Mouse (Mus musculus) retina, embryonic 14.5 days (tissue): ENCODE data around the gene Adprhl2.

Source experiments
- DNase-seq: peaks from one replicate; pipeline ENCODE4 v3.0.0-alpha.2; 2015; ENCODE audit warnings: low spot score

Gene Adprhl2

DNA sequence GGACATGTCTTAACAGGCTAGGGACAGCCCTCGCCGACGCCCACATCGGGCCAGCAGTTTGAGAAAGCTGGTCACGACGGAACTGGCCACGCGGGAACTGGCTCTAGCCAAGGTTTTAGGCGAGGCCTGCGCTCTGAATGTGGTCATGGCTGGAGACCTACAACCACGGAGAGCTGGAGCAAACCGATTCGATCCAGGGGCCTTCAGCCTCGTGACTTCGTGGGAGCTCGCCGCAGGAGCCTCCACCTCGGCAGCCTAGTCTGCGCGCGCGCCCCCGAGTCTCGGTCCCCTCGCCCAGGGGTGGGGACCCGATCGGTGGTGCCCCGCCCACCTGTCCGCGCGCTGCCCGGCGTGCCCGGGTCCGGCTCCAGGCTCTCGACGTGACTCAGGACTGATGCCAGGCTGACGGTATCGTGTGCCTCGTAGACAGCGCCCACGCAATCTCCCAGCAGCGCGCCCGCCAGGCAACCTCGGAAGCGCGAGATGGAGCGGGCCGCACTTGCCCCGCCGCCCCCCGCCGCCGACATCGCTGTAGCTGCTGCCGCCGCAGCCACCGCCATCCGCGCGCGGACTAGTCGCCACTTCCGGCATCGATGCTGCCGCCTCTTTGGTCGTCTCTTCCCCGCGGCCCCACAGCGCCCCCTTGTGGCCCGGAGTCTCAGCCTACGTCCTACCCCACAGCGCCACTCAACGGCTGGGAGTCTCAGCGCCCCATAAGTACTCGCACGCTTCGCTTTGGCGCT lies at the start of gene Adprhl2:
Gene Adprhl2 (minus strand): TSS at position 593 of the 743 bp plus-strand sequence.
- DNase-seq = peak; percentile 99

DNA sequence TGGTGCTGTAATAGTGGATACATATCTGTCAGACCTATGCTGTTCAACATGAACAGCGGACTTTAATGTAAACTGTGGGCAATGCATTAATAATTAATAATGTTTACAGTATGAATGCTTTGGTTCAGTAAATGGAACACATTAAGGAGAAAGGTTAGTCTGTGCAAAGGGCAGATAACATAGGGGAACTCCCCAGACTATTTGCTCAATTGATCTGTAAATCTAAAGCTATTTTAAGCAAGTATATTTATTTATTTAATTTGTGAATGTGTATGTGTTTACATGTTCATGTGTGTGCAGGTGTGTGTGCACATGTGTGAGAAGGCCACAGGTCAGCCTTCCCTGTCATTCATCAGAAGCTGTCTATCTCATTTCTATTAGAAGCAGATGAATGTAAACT lies 38.6 kb upstream of the Adprhl2 start:
- DNase-seq = no peak

DNA sequence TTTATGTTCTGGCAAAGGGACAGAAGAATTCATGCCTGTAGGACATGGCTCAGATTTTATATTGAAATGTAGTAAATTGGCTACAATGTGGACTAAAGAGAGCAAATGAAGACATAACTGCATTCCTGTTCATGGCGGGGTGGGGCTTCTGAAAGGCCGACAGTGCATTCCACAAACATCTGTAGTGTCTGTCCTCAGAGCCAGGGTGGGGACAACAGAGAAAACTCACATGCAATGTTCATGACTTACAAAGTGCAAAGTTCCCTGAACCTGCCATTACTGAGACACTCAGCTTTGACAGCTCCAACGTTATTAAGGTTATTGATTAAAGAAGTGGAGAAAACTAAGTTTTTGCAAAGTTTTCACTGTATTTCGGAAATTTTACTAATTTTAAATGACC lies 21.9 kb upstream of the Adprhl2 start:
- DNase-seq = no peak

DNA sequence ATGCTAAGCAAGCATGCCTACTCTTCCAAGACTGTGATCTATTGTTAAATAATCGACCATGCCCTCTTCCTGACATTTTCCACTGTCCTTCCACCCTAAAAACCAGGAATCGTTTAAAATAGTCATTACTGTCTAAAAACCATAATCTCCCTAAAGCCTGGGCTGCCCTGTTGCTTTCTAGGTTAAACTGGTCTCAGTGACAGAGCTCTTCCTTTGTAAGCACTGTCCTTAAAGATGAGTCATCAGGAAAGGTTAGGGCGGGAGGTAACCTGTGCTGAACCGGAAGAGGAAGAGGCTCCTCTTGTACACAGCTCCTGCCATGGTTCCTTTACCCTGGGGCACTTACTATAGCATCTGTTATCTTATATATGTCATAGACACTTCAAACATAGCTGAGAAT lies 18.0 kb upstream of the Adprhl2 start:
- no peak for DNase-seq

DNA sequence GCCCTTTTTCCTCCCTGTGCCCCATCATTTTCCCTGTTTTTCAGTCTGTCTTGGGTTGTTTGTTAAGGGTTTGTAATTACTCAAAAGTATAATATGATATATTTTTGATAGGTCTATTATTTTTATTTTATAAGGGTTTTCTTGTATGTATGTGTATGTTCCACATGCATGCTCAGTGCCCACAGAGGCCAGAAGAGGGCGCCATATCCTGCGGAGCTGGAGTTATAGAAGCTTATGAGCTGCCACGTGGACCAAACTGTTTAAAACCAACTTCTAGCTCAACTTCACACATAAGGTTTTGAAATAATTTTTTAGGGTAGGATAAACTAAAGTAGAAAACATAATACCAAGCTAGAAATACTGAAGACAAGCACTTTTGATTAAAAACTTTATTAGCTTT lies 10.9 kb upstream of the Adprhl2 start:
- DNase-seq = no peak

DNA sequence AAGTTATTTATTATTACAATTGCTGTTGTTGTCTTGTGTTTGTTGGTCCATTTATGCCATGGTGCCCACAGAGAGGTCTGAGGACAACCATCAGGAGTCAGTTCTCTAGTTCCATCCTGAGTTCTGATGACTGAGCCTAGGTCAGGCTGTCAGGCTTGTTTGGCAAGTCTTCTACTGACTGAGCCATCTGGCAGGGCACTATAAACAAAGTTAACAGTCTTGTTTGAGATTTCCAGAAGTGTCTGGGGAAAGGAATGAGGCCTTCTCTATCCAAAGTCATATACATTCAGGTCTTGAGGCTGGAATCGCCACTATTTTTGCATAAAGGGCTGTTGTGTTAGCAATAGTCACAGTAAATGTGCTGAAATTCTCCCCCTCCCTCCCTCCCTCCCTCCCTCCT lies 10.2 kb upstream of the Adprhl2 start:
- no peak for DNase-seq

DNA sequence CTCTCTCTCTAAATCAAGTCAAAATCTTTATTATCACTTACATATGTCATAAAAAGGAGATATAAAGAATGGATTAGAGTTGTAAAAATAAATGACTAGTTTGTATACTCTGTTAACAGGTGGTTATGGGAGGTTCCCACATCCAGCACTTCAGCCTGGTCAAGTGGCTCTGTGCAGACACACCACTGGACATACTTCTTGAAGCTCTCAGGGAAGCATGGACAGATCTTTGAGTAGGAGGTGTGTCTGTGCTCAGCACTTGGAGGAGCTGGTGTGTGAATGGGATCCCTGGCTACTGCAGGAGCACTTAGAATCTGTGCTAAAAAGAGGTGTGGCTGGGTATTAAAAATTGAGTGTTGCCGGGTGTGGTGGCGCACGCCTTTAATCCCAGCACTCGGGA lies 8.8 kb upstream of the Adprhl2 start:
- no peak for DNase-seq

DNA sequence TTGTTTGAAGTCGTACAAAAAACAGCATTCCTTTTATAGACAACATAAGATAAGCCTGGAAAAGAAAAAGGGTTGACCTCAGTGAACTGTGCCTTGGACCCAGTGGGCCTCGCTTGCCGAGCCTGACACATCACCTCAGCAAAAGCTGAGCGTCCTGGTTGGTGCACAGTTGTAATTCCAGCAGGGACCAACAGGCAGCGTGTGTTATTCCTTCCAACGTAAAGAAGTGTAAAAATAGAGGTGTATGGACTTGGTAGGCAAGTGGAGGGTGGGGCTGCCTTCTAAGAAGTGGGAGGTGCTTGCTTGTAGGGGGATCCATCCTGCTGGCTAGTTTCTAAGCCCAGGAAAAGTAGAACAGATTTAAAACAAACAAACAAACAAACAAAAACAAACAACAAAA lies 4.5 kb upstream of the Adprhl2 start:
- no peak for DNase-seq

DNA sequence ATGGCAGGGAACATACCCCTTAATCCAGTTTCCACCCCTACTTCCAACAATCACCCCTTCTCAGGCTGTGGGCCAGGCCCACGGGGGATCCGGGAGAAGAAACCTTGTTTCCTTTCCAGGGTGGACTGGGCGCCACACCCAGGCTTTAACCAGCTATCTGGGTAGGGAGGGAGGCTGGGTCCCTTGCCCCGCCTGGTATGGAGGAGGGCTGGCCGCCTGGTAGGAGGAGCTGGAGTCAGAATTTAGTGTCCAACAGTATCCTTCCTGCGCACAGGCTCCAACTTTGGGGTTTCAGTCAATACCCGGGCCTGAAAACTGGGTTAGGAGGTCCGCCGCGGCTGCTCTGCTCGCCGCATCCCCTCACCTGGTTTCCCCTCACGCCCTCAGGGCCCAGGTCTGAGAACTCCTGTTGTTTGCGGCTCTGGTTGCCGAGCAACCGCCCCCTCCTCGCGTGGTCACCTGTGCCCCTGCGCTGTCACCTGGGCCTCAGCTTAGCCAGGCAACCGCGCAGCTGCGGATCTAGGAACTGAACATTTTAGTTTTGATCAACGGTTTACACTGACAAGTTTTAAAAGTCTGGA lies 3.9 kb upstream of the Adprhl2 start, which contains the start of gene Tekt2:
Gene Tekt2 (minus strand): TSS at position 408 of the 581 bp plus-strand sequence.
- no peak for DNase-seq

DNA sequence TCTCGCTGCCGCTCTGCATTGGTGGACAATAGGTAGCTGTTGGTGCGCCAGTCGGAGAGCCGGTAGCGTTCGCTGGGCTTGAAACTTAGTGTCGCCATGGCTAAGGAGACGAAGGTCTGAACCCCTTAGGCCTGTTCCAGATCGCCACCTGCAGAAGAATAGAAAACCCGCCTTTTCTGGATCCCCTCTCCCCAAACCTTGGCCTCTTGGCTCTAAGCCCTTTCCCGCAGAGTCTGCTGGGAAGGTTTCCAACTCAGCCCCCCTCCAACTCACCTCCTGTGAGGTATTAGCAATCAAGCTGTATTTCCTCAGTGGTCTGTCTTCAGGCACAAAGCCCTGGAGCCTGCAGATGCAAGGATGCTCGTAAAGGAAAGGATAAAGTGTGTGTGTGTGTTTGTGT lies 3.4 kb upstream of the Adprhl2 start:
- no peak for DNase-seq

DNA sequence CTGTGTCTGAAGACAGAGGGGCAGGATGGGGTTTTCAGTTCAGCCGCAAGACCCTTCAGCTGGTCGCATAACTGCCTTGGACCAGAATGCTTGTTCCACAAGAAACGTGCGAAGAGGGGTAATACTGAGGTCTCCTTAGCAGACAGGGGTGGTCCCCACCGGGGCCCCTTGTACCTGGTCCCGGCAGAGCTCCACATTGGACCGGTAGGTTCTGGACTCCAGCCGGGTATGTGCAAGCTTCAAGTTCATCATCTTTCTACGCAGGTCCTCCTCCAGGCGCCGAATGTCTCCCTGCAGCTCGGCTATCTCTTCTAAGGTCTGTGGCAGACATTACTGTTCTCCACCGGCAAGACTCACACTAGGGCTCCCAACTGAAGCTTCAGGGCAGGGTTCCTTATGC lies 1.1 kb upstream of the Adprhl2 start:
- no peak for DNase-seq

DNA sequence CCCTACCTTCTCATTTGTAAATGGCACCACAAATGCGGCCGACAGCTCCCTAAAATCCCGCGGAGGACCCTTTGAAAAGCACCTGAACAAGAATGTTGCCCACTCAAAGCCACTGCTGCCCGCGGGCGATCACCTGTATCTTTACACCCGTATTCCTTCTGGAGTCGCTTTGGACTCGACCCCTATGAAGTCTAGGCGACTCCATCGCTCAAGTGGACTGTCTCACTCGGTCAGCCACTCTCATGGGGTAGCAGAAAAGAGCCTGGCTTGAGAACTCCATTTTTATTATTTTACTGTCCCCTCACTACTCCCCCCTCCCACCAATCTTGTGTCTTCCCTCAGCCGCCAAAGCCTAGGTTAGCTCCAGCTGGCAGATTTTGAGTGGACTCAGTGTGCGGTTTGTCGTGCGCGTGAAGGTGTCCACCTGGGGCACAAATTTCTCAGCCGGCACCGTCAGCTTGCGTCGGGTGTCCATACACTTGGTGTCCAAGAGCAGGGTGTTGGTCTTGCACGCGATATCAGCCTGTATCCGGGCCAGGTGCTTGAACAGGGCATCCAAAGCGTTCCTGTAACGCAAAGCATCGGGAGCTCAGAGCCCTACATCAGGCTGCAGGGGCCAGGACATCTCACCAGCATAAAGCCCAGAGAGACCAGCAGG lies 480 bp upstream of the Adprhl2 start:
- no peak for DNase-seq

DNA sequence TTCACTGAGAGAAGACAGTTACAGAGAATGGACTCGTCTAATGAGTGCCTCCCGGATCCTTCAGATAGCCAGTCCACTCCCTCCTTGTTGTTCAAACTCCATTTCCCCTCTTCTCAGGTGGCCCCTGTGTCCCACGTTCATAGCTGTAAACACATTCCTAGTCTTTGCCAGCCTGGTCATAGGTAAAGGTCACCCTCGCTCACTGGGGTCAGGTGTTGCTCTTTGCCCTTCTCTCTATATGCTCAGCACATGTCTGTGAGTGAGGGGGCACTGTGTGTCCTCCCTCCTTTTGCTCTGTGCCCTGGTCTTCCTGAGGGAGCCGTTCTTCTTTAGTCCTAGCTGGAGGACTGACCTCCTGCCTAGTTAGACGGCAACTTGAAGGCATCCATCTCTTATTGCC lies 1.7 kb downstream of the Adprhl2 start:
- no peak for DNase-seq

DNA sequence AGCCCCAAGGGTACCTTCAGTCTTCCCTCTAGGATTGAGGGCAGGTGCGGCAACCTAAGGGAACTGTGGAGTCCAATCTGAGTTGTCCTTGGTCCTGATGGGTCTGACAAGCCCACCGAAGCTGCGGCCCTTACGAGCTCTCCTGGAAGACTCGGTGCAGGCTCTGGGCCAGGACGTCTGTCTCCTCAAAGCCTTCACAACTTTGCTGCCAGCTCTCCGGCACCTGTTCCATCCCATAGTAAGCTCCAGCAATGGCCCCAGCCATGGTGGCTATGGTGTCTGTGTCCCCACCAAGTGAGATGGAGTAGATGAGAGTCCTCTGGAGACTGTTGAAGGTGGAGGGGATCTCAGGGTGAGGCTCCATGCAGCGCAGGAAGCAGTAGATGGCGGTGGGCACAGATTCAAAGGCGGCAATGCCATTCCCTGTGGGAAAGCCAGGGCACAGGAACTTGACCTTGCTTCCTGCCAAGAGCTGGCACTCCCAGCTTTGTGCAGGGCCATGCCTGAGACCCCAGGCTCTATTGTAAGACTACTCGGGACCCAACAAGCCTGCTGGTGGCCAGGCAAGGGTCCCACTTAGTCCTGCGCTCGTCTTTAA lies 5.0 kb downstream of the Adprhl2 start:
- no peak for DNase-seq

DNA sequence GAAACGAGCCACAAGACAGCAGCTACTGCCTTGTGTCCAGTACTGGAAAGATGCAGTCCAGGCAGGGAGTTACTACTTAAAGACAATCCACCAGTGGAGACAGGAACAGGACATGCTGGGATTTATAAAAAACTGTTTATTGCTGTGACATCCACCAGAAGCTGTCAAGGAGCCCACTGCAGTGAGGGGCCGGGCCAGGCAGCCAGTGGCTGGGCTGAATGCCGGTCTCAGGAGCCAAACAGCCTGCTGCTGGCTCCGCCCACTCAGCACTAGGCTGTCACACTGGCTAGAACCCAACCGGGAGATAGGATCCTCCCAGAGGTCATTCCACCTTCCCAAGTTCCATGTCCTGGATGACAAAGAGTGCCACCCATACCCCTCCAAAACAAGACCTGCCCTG lies 5.6 kb downstream of the Adprhl2 start:
- no peak for DNase-seq

DNA sequence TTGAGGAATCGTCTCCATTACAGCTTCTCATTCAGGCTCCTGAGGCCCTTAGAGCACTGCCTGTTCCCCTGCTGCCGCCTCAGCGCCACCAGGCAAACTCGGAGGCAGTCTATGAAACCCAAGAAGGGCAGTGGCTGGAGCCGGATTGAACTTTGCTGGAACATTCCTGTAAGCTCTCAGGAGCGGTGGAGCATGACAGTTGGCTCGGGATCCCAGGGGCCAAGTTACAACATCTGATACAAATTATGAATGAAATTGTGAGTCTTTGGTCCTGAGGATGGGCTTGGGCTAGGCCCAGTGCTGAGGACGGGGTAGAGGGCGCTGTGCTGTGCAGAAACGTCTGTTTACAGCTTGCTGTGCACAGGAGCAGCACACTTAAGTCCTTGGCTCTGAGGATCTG lies 7.1 kb downstream of the Adprhl2 start:
- DNase-seq = no peak

DNA sequence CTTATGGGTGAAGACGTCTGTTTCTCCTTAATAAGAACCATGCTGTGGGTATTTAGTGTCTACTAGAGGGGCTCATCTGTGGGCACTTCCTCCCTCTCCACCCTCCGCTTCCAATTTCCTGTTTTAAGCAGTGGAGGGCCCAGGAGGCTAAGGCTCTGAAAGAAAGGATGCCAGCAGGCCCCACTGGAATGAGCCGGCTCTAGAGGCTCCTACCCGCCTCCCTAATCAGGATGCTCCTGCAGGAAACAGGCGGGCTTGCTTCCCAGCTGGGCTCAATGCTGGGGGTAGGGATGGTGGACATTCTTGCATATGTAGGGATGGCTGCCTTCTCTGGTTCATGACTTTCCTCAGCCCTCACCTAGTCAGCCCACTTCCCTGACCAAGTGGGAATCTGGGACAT lies 8.3 kb downstream of the Adprhl2 start:
- DNase-seq = no peak

DNA sequence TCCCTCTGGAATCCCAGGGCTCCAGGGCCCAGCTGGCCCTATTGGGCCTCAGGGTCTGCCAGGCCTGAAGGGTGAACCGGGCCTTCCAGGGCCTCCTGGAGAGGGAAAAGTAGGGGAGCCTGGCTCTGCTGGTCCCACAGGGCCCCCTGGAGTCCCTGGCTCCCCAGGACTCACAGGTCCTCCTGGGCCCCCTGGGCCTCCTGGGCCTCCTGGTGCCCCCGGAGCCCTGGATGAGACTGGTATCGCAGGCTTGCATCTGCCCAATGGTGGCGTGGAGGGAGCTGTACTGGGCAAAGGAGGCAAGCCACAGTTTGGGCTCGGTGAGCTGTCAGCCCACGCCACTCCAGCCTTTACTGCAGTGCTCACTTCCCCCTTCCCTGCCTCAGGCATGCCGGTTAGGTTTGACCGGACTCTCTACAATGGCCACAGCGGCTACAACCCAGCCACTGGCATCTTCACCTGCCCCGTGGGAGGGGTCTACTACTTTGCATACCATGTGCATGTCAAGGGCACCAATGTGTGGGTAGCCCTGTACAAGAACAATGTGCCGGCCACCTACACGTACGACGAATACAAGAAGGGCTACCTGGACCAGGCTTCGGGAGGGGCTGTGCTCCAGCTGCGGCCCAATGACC lies 9.8 kb downstream of the Adprhl2 start:
- DNase-seq = no peak

DNA sequence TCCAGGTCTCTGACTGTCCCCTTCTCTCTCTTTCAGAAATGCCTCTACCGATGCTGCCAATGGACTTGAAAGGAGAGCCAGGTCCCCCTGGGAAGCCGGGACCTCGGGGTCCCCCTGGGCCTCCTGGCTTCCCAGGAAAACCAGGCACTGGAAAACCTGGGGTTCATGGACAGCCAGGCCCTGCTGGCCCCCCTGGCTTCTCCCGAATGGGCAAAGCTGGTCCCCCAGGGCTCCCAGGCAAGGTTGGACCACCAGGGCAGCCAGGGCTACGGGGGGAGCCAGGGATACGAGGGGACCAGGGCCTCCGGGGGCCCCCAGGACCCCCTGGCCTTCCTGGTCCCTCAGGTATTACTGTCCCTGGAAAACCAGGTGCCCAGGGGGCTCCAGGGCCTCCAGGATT lies 11.2 kb downstream of the Adprhl2 start:
- no peak for DNase-seq

DNA sequence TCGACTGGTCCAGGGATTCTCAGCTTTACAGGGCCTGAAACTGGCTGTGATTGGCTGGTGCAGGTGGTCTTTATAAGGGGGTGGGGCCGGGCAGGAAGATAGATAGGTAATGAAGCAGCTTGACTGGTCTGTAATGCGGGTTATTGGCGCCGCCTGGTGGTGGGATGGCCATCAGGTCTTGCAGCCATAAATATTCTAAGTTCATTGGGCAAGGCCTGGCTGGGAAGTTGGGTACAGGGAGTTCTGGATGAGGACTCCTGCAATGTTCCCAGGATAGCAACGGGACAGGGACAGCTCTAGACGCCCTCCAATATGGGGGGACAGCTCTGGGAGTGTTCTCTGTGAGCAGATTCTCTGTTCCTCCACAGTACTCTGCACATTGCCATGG lies 11.6 kb downstream of the Adprhl2 start:
- DNase-seq = peak; percentile 97

DNA sequence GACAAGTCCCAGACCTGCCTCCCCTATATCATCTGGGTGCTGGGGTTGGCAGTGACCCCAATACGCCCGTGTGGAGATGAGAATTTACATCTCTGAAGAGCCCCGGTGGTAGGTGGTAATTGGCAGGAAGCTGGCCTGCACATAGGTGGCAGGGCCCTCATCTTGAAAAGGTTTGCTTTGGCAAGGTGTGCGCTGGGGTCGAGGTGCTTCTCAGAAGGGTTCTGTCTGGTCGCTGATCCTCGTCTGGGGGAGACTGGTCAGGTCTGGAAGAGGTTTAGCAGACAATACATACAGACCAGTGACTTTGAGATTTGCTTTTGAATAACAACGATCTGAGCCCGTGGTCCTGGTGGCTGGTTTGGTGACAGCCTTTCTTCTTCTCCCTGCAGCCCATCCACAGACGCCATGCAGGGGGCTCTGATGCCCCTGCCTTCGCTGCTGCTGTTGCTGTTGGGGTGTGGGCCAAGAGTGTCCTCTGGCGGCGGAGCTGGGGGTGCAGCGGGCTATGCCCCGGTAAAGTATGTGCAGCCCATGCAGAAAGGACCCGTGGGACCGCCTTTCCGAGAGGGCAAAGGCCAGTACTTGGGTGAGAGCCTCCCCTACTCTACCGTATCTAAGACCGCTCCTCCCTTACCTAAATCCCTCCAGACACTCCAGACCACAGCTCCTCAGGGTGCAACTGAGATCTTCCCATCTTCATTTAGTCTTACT lies 12.1 kb downstream of the Adprhl2 start:
- DNase-seq = peak; percentile 58

DNA sequence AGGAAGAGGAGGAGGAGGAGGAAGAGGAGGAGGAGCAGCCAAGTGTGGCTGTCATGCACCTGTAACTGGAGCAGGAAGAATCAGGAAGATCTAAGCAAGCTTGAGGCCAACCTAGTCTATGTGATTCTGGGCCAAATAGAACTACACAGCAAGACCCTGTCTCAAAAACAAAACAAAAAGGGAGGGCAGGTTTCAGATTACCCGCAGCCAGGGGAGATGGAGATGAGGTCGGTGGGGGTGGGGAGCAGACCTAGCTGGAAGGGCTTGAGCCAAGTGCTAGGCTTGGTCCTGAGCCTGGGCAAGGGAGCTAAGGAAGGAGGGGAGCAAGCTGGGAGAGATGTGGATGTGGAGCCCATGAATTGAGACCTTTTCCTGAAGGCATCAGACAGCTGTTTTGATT lies 14.7 kb downstream of the Adprhl2 start:
- no peak for DNase-seq
